Mouse (Mus musculus) megakaryocyte, embryonic 14.5 days (primary cell): ENCODE results near the gene Akr1a1.

Experiments
- FLI1 ChIP-seq: IDR thresholded peaks from 2 replicates; pipeline ENCODE4 v1.6.1; 2012; ENCODE audit warnings: low read length, inconsistent platforms, mixed read lengths
- GATA1 ChIP-seq: IDR thresholded peaks from 3 replicates; pipeline ENCODE4 v1.6.1; 2012; ENCODE audit warnings: mixed read lengths, low read length, inconsistent platforms, borderline replicate concordance

DNA sequence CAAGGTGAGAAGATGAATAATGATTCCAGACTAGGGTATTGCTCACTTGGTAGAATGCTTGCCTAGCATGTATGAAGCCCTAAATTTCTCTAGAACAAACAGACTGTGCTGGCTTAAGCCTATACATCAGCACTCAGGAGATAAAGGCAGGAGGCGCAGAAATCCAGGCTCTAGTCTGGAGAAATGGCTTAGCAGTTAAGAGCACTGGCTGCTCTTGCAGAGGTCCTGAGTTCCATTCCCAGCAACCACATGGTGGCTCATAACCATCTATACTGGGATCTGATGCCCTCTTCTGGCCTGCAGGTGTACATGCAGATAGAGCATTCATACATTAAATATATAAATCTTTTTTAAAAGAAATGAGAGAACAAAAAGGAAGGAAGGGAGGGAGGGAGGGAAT lies 9.4 kb downstream of the Akr1a1 start:
- no peak for TF ChIP-seq GATA1
- no peak for TF ChIP-seq FLI1
